Mouse (Mus musculus) hindbrain, embryonic 16.5 days (tissue): ENCODE measurements at regions not wholly inside any gene's neighbourhood (a gene's known extent, or its start where the extent isn't known, plus 50 kb on each side); places are given as distances from the start of the nearest gene placed in this dataset.

Experiments used
- ATAC-seq: fragments of 200-750 bp; cut with Nextera tagmentation; 2 replicates; pipeline ENCODE4 v1.8.0; 2017; ENCODE audit warnings: moderate TSS enrichment, moderate library complexity
- H3K27ac ChIP-seq: fragments of 300-500 bp; sonication (generic); 2 replicates; pipeline ENCODE4 v1.5.1; 2014; ENCODE audit warnings: low read depth, mild to moderate bottlenecking, control low read depth, low read length, moderate library complexity
- H3K27me3 ChIP-seq: fragments of 300-500 bp; sonication (generic); replicated peaks from 2 replicates; pipeline ENCODE4 v1.6.1; 2014; ENCODE audit warnings: low read length; ENCODE audit not compliant: control insufficient read depth, insufficient read depth
- H3K36me3 ChIP-seq: fragments of 300-500 bp; sonication (generic); 2 replicates; pipeline ENCODE4 v1.6.1; 2014; ENCODE audit warnings: mild to moderate bottlenecking, low read length, moderate library complexity, mixed read lengths; ENCODE audit not compliant: control insufficient read depth, insufficient read depth
- H3K4me1 ChIP-seq: fragments of 300-500 bp; sonication (generic); 2 replicates; pipeline ENCODE4 v1.6.1; 2014; ENCODE audit warnings: low read depth, low read length; ENCODE audit not compliant: control insufficient read depth, insufficient read depth
- H3K4me2 ChIP-seq: fragments of 300-500 bp; sonication (generic); 2 replicates; pipeline ENCODE4 v1.6.1; 2014; ENCODE audit warnings: mild to moderate bottlenecking, low read length, control low read depth, moderate library complexity
- H3K4me3 ChIP-seq: fragments of 300-500 bp; sonication (generic); 2 replicates; pipeline ENCODE4 v1.5.1; 2014; ENCODE audit warnings: mild to moderate bottlenecking, low read length, control low read depth, moderate library complexity
- H3K9ac ChIP-seq: fragments of 300-500 bp; sonication (generic); 2 replicates; pipeline ENCODE4 v1.6.1; 2014; ENCODE audit warnings: low read depth, mild to moderate bottlenecking, control low read depth, low read length, moderate library complexity
- H3K9me3 ChIP-seq: fragments of 300-500 bp; sonication (generic); 2 replicates; pipeline ENCODE4 v1.6.1; 2014; ENCODE audit warnings: mild to moderate bottlenecking, low read length, moderate library complexity; ENCODE audit not compliant: control insufficient read depth
- WGBS: fragments of 180-500 bp; shearing (Covaris S2); extraction: QIAGEN DNeasy Blood & Tissue Kit; methylation state at CpG from one replicate; pipeline ENCODE4 v1.1.7; 2014; 5-methylcytosine and 5-hydroxymethylcytosine counted together

DNA sequence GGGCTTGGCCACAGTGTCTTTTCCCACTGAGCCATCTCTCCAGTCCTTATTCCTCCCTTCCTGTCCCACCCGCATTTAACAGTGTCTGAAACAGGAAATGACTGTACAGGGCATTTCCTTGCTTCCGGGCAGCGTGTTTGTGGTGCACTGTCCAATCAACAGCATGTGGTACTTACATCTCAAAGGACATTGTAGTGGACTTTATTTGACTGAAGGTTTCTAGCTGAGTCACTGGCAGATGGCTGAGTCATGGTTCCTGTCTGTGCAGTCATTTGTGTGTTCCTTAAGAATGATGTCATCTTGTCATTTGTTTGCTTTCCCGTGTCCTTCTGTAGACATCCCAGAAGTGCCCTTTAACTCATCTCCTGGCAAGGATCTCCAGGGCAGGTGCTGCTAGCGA, 50.2 kb upstream of the Aldh1a3 start:
- no peaks in the 10 kb centered on the region for H3K9me3 ChIP-seq
- no peak overlapping the region for H3K27ac ChIP-seq
- H3K4me2 ChIP-seq, result no peak overlapping the region
- no peak overlapping the region for H3K9ac ChIP-seq
- WGBS, result 67% methylated on average over 5 of the region's 5 CpGs
- ATAC-seq, result no peak
- no peaks in the 10 kb centered on the region for H3K27me3 ChIP-seq
- no peaks in the 10 kb centered on the region for H3K4me1 ChIP-seq
- no peak overlapping the region for H3K4me3 ChIP-seq
- no peaks in the 10 kb centered on the region for H3K36me3 ChIP-seq
